Mouse (Mus musculus) gastrocnemius, adult 8-10 months (tissue): Measurements from ENCODE around the gene Fer1l5. TPM values are rescaled to one million over a fixed set of nuclear protein-coding genes. Genes with fewer than 3 reads are reported as not detected.

Experiments used
- DNase-seq, 2 experiments: peaks; one replicate each; pipeline ENCODE4 v3.0.0; 2022; ENCODE audit warnings: low spot score in 2 of 2
- total RNA-seq, 4 experiments: library from RNA; stranded (reverse); gene quantifications; 2 replicates each; pipeline ENCODE4 v1.2.4; 2022

Gene Fer1l5
- not detected for total RNA-seq

GRCm38 (mm10) chr1:36371934-36372845 lies at the start of gene Fer1l5:
Fer1l5 (plus strand) TSS chr1:36372291.
- no peak for DNase-seq

GRCm38 (mm10) chr1:36323076-36323475 lies 49.0 kb upstream of the Fer1l5 start:
- DNase-seq: peak in 1 of 2 experiments; percentile 56

GRCm38 (mm10) chr1:36323746-36324448 lies 48.2 kb upstream of the Fer1l5 start:
- DNase-seq: no peak

GRCm38 (mm10) chr1:36325900-36326321 lies 46.2 kb upstream of the Fer1l5 start:
- DNase-seq: no peak

- no peak for DNase-seq
Measured at GRCm38 (mm10) chr1:36326815-36327214, 45.3 kb upstream of the Fer1l5 start.

- DNase-seq: no peak
Measured at GRCm38 (mm10) chr1:36331743-36332142, 40.3 kb upstream of the Fer1l5 start.

GRCm38 (mm10) chr1:36332955-36333887 lies 38.9 kb upstream of the Fer1l5 start:
- no peak for DNase-seq

GRCm38 (mm10) chr1:36342547-36342946 lies 29.5 kb upstream of the Fer1l5 start:
- DNase-seq: no peak

GRCm38 (mm10) chr1:36352351-36352750 lies 19.7 kb upstream of the Fer1l5 start:
- DNase-seq: no peak

GRCm38 (mm10) chr1:36356955-36357695 lies 15.0 kb upstream of the Fer1l5 start:
- no peak for DNase-seq

- DNase-seq: no peak
Measured at GRCm38 (mm10) chr1:36367698-36368097, 4.4 kb upstream of the Fer1l5 start.

GRCm38 (mm10) chr1:36368112-36368968 lies 3.8 kb upstream of the Fer1l5 start:
- DNase-seq: peak; percentile 39 to 52

GRCm38 (mm10) chr1:36368969-36369645 lies 3.0 kb upstream of the Fer1l5 start, which contains the start of gene Kansl3:
Kansl3 (minus strand) TSS chr1:36369181.
- DNase-seq: peak; percentile 73 to 80

- no peak for DNase-seq
Measured at GRCm38 (mm10) chr1:36370918-36371317, 1.2 kb upstream of the Fer1l5 start.

- no peak for DNase-seq
Measured at GRCm38 (mm10) chr1:36378880-36379279, 6.8 kb downstream of the Fer1l5 start.

- no peak for DNase-seq
Measured at GRCm38 (mm10) chr1:36379582-36379981, 7.5 kb downstream of the Fer1l5 start.

GRCm38 (mm10) chr1:36397041-36397440 lies 24.9 kb downstream of the Fer1l5 start:
- no peak for DNase-seq

GRCm38 (mm10) chr1:36401509-36401908 lies 29.4 kb downstream of the Fer1l5 start:
- DNase-seq: no peak

- no peak for DNase-seq
Measured at GRCm38 (mm10) chr1:36404531-36404930, 32.4 kb downstream of the Fer1l5 start.
